8 mouse cellular contexts compared by ENCODE assay signal in genomic region chr14:54568694-54569414, GRCm38 (mm10). TPM values are rescaled to one million over a fixed set of nuclear protein-coding genes. Genes with fewer than 3 reads are reported as not detected.
DNase-seq lines count a peak whose midpoint lies in the region; ATAC-seq and TF ChIP-seq lines count a peak whose summit lies in the region.

No protein-coding gene starts in this region.

- H3K27me3 ChIP-seq in E14TG2a.4 (ENCODE audit: insufficient read depth, low read length): no peaks in the 10 kb centered on the region
- H3K27me3 ChIP-seq in heart, adult 2 months (ENCODE audit: control insufficient read depth, insufficient read depth, low read length): no peaks in the 10 kb centered on the region
- no peaks in the 10 kb centered on the region for H3K27me3 ChIP-seq in lung, embryonic 14.5 days (ENCODE audit: insufficient read depth, low read length)

- no peak overlapping the region for H3K9ac ChIP-seq in heart, adult 2 months (ENCODE audit: low read depth, low read length)
- no peak overlapping the region for H3K9ac ChIP-seq in lung, embryonic 14.5 days

- 64% methylated on average over 15 of the region's 15 CpGs for WGBS in heart, adult 2 months
- 73% methylated on average over 15 of the region's 15 CpGs for WGBS in lung, embryonic 14.5 days

- TF ChIP-seq POLR2A in heart, adult 2 months (IDR thresholded peaks at IDR 0.05; ENCODE audit: insufficient read depth, low read depth, low read length): 0 out of 2 replicates have a peak, but pooled peaks have one; percentile 16

- H3K4me1 ChIP-seq in E14TG2a.4 (replicated peaks; ENCODE audit: low read depth, low read length): peaks cover 65% of the 10 kb centered on the region
- H3K4me1 ChIP-seq in heart, adult 2 months (ENCODE audit: control insufficient read depth, insufficient read depth, low read length): 0 out of 2 replicates have a peak, but pooled peaks cover 1% of the 10 kb centered on the region
- H3K4me1 ChIP-seq in lung, embryonic 14.5 days (ENCODE audit: insufficient read depth): peaks cover 11% of the 10 kb centered on the region

- H3K79me2 ChIP-seq in heart, adult 2 months (replicated peaks; ENCODE audit: control insufficient read depth, insufficient read depth, low read length): no peaks in the 10 kb centered on the region

- H3K4me3 ChIP-seq in E14TG2a.4 (replicated peaks; ENCODE audit: low read length): peak overlapping the region; percentile 52; the same call in 1 of the 2 replicates
- no peak overlapping the region for H3K4me3 ChIP-seq in heart, adult 2 months
- H3K4me3 ChIP-seq in lung, embryonic 14.5 days (ENCODE audit: low read depth, low read length): no peak overlapping the region

- peak; percentile 6; the same call in 1 of the 2 replicates for ATAC-seq in lung, embryonic 14.5 days (ENCODE audit: insufficient read depth)
- ATAC-seq in inflammation-experienced regulatory T-cells, adult 6 months: no peak

- TF ChIP-seq CTCF in E14TG2a.4 (conservative IDR thresholded peaks at IDR 0.05; ENCODE audit: low read length): peak; percentile 79
- TF ChIP-seq CTCF in heart, adult 2 months (IDR thresholded peaks at IDR 0.05): peak; percentile 93
- TF ChIP-seq CTCF in lung, embryonic 14.5 days (IDR thresholded peaks at IDR 0.05; ENCODE audit: low read depth): peak; percentile 88

- H3K9me3 ChIP-seq in E14TG2a.4 (ENCODE audit: low read length): no peaks in the 10 kb centered on the region
- no peaks in the 10 kb centered on the region for H3K9me3 ChIP-seq in lung, embryonic 14.5 days (ENCODE audit: low read depth, low read length)

- H3K4me2 ChIP-seq in lung, embryonic 14.5 days: no peak overlapping the region

- DNase-seq in adrenal gland, adult 8-10 months: peak; percentile 67
- DNase-seq in embryo, embryonic 11.5 days (ENCODE audit: low read depth, low spot score): peak; percentile 67
- DNase-seq in heart, adult 2 months: peak; percentile 73 to 78
- peak; percentile 83 to 86 for DNase-seq in kidney, postnatal 4 days
- peak; percentile 91 for DNase-seq in lung, embryonic 14.5 days
- peak; percentile 57 for DNase-seq in right cerebral cortex, adult 18-20 months

- intact Hi-C loops in heart, adult 2 months (cut with DNase I): loop anchor here (2.0 to 5.0 kb wide), 2 partner anchors 43 to 74 kb away; no protein-coding TSS in a partner anchor

- peaks cover 77% of the 10 kb centered on the region for H3K36me3 ChIP-seq in E14TG2a.4 (ENCODE audit: insufficient read depth, low read length)
- H3K36me3 ChIP-seq in heart, adult 2 months (ENCODE audit: control insufficient read depth, insufficient read depth, low read length): no peaks in the 10 kb centered on the region
- peaks cover 72% of the 10 kb centered on the region for H3K36me3 ChIP-seq in lung, embryonic 14.5 days (ENCODE audit: insufficient read depth)

- no peak overlapping the region; the same call in 1 of the 2 replicates for H3K27ac ChIP-seq in heart, adult 2 months
- peak overlapping the region; percentile 21; the same call in 1 of the 2 replicates for H3K27ac ChIP-seq in lung, embryonic 14.5 days (ENCODE audit: low read depth)

- TF ChIP-seq EP300 in heart, adult 2 months (IDR thresholded peaks at IDR 0.05; ENCODE audit: insufficient read depth, low read depth, low read length): peak; percentile 71

RNA-seq across cellular contexts. Expression of gene Ajuba, which starts 8.5 kb away (rescaled TPM):
- total RNA-seq in adrenal gland, adult 8-10 months (2022): 10 to 100 TPM; 23.7 to 41.6 (median 32.6) TPM
- total RNA-seq in heart, adult 2 months (2021): 1 to 10 TPM; 4.6 to 4.8 TPM
- polyA plus RNA-seq in heart, adult 2 months (2012; rRNA removed): 7.8 and 13.4 TPM in 2 replicates
- 37.8 and 43.6 TPM in 2 replicates for polyA plus RNA-seq in lung, embryonic 14.5 days (2014; fragmentation: Nextera tagmentation; extraction: Ambion mirVana)
- polyA plus RNA-seq in inflammation-experienced regulatory T-cells, adult 6 months (2017; shearing (Covaris generic)): under 1 TPM; 0.10 to 0.25 (median 0.15) TPM

RNA-seq across cellular contexts. Expression of gene Haus4, which starts 14.4 kb away (rescaled TPM):
- 10 to 100 TPM; 24.1 to 34.1 (median 29.4) TPM for total RNA-seq in adrenal gland, adult 8-10 months (2022)
- 1 to 10 TPM; 3.5 to 3.8 TPM for total RNA-seq in heart, adult 2 months (2021)
- polyA plus RNA-seq in heart, adult 2 months (2012; rRNA removed): 3.2 and 4.1 TPM in 2 replicates
- 53.0 and 60.3 TPM in 2 replicates for polyA plus RNA-seq in lung, embryonic 14.5 days (2014; fragmentation: Nextera tagmentation; extraction: Ambion mirVana)
- polyA plus RNA-seq in inflammation-experienced regulatory T-cells, adult 6 months (2017; shearing (Covaris generic)): 10 to 100 TPM; 24.6 to 39.7 (median 31.6) TPM

RNA-seq across cellular contexts. Expression of gene 4931414P19Rik, which starts 36.9 kb away (rescaled TPM):
- total RNA-seq in adrenal gland, adult 8-10 months (2022): 1 to 10 TPM; 3.6 to 6.2 (median 5.0) TPM
- 1 to 10 TPM; 5.9 to 6.4 TPM for total RNA-seq in heart, adult 2 months (2021)
- polyA plus RNA-seq in heart, adult 2 months (2012; rRNA removed): 2.4 and 4.4 TPM in 2 replicates
- 8.3 and 9.4 TPM in 2 replicates for polyA plus RNA-seq in lung, embryonic 14.5 days (2014; fragmentation: Nextera tagmentation; extraction: Ambion mirVana)
- polyA plus RNA-seq in inflammation-experienced regulatory T-cells, adult 6 months (2017; shearing (Covaris generic)): 1 to 10 TPM; 1.5 to 2.5 (median 1.7) TPM

RNA-seq across cellular contexts. Expression of gene Psmb5, which starts 49.0 kb away (rescaled TPM):
- 100 to 1,000 TPM; 254 to 479 (median 341) TPM for total RNA-seq in adrenal gland, adult 8-10 months (2022)
- 100 to 1,000 TPM; 164 to 187 TPM for total RNA-seq in heart, adult 2 months (2021)
- 180 and 209 TPM in 2 replicates for polyA plus RNA-seq in heart, adult 2 months (2012; rRNA removed)
- polyA plus RNA-seq in lung, embryonic 14.5 days (2014; fragmentation: Nextera tagmentation; extraction: Ambion mirVana): 374 and 393 TPM in 2 replicates
- polyA plus RNA-seq in inflammation-experienced regulatory T-cells, adult 6 months (2017; shearing (Covaris generic)): 100 to 1,000 TPM; 131 to 214 (median 136) TPM

RNA-seq across cellular contexts. Expression of gene Prmt5, which starts 51.5 kb away (rescaled TPM):
- total RNA-seq in adrenal gland, adult 8-10 months (2022): 10 to 100 TPM; 48.4 to 53.6 (median 50.9) TPM
- 10 to 100 TPM; 27.4 to 29.7 TPM for total RNA-seq in heart, adult 2 months (2021)
- 26.8 and 35.8 TPM in 2 replicates for polyA plus RNA-seq in heart, adult 2 months (2012; rRNA removed)
- 88.2 and 96.5 TPM in 2 replicates for polyA plus RNA-seq in lung, embryonic 14.5 days (2014; fragmentation: Nextera tagmentation; extraction: Ambion mirVana)
- 10 to 100 TPM; 27.9 to 47.0 (median 36.6) TPM for polyA plus RNA-seq in inflammation-experienced regulatory T-cells, adult 6 months (2017; shearing (Covaris generic))
